Mouse (Mus musculus) myocyte (in vitro differentiated cells): ENCODE measurements at regions not wholly inside any gene's neighbourhood (a gene's known extent, or its start where the extent isn't known, plus 50 kb on each side); places are given as distances from the start of the nearest gene placed in this dataset.

Experiments used
- CEBPB ChIP-seq: IDR thresholded peaks from 2 replicates; pipeline ENCODE4 v1.6.1; 2011; ENCODE audit warnings: mild to moderate bottlenecking, moderate library complexity; ENCODE audit not compliant: poor library complexity, insufficient read depth, severe bottlenecking
- MAX ChIP-seq: IDR thresholded peaks from one replicate; pipeline ENCODE4 v1.6.1; 2011; ENCODE audit warnings: low read depth, mild to moderate bottlenecking, control low read depth
- MYOD1 ChIP-seq, 3 experiments: IDR thresholded peaks; one replicate each; pipeline ENCODE4 v1.6.1; 2011; ENCODE audit warnings: control low read depth in 2 of 3, low read depth in 2 of 3, mild to moderate bottlenecking in 2 of 3, moderate library complexity in 1 of 3; ENCODE audit not compliant: insufficient read length in 2 of 3, control insufficient read depth in 1 of 3
- MYOG ChIP-seq, 3 experiments: IDR thresholded peaks; one replicate each; pipeline ENCODE4 v1.6.1; 2011; ENCODE audit warnings: control low read depth in 2 of 3, low read depth in 2 of 3, mild to moderate bottlenecking in 2 of 3; ENCODE audit not compliant: insufficient read length in 2 of 3, control insufficient read depth in 1 of 3, insufficient read depth in 1 of 3
- POLR2A ChIP-seq: IDR thresholded peaks from one replicate; pipeline ENCODE4 v1.6.1; 2011; ENCODE audit warnings: low read depth, mild to moderate bottlenecking, control low read depth, moderate library complexity; ENCODE audit not compliant: insufficient read length
- POLR2AphosphoS2 ChIP-seq: IDR thresholded peaks from one replicate; pipeline ENCODE4 v1.6.1; 2011; ENCODE audit warnings: low read depth, control low read depth; ENCODE audit not compliant: insufficient read length
- TCF12 ChIP-seq: IDR thresholded peaks from one replicate; pipeline ENCODE4 v1.6.1; 2011; ENCODE audit warnings: mild to moderate bottlenecking, control low read depth; ENCODE audit not compliant: poor library complexity, insufficient read depth, severe bottlenecking
- USF1 ChIP-seq: IDR thresholded peaks from one replicate; pipeline ENCODE4 v1.6.1; 2011; ENCODE audit warnings: low read depth, mild to moderate bottlenecking, control low read depth, moderate library complexity

DNA sequence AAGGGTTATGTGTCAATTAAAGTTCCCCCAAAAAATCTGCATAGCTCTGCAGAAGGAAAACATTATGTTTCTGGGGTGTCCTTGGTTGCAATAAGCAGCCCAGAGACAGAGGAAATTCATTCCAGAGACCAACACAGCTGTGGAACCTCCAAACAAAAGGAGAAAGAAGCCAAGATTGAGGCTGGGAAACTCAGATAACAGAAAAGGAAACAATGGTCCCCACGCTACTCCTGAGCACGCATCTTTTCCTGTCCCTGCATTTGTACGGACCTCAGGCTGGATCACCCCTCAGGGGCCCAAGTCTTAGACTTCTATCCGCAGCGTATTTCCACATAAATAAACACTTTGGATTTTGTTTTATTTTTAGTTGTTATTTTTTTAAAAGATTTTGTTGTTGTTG lies 138.9 kb downstream of the Psmg1 start:
- no peak for TF ChIP-seq MYOG (IDR thresholded peaks at IDR 0.05; ENCODE audit: control insufficient read depth in 1 of 3, insufficient read depth in 1 of 3, insufficient read length in 2 of 3, low read depth in 2 of 3)
- no peak for TF ChIP-seq TCF12
- no peak for TF ChIP-seq CEBPB
- TF ChIP-seq POLR2AphosphoS2: no peak
- no peak for TF ChIP-seq POLR2A
- TF ChIP-seq MAX: no peak
- no peak for TF ChIP-seq MYOD1 (IDR thresholded peaks at IDR 0.05; ENCODE audit: control insufficient read depth in 1 of 3, insufficient read length in 2 of 3, low read depth in 2 of 3)
- no peak for TF ChIP-seq USF1
